Mouse (Mus musculus) myocyte (in vitro differentiated cells): ENCODE data around the gene Ddo. TPM values are rescaled to one million over a fixed set of nuclear protein-coding genes. Genes with fewer than 3 reads are reported as not detected.
A peak's percentile ranks its signal among the peaks of the same experiment; 100 is the strongest.

ENCODE experiments used
- H3K27me3 ChIP-seq: one replicate; pipeline ENCODE4 v1.6.1; 2011; ENCODE audit not compliant: control insufficient read depth, insufficient read depth, insufficient read length
- H3K36me3 ChIP-seq: one replicate; pipeline ENCODE4 v1.6.1; 2011; ENCODE audit not compliant: control insufficient read depth, insufficient read depth
- H3K4me2 ChIP-seq: one replicate; pipeline ENCODE4 v1.6.1; 2011; ENCODE audit warnings: low read depth, control low read depth
- H3K4me3 ChIP-seq: one replicate; pipeline ENCODE4 v1.5.1; 2011; ENCODE audit warnings: mild to moderate bottlenecking, control low read depth, moderate library complexity
- H3K79me2 ChIP-seq: one replicate; pipeline ENCODE4 v1.6.1; 2011; ENCODE audit not compliant: control insufficient read depth, insufficient read depth
- H3ac ChIP-seq: one replicate; pipeline ENCODE4 v1.6.1; 2011; ENCODE audit not compliant: control insufficient read depth, insufficient read length
- CEBPB ChIP-seq: IDR thresholded peaks from 2 replicates; pipeline ENCODE4 v1.6.1; 2011; ENCODE audit warnings: mild to moderate bottlenecking, moderate library complexity; ENCODE audit not compliant: poor library complexity, insufficient read depth, severe bottlenecking
- E2F4 ChIP-seq: IDR thresholded peaks from one replicate; pipeline ENCODE4 v1.6.1; 2011; ENCODE audit warnings: mild to moderate bottlenecking, control low read depth, moderate library complexity; ENCODE audit not compliant: insufficient read depth
- MAX ChIP-seq: IDR thresholded peaks from one replicate; pipeline ENCODE4 v1.6.1; 2011; ENCODE audit warnings: low read depth, mild to moderate bottlenecking, control low read depth
- MYOD1 ChIP-seq, 3 experiments: IDR thresholded peaks; one replicate each; pipeline ENCODE4 v1.6.1; 2011; ENCODE audit warnings: control low read depth in 2 of 3, low read depth in 2 of 3, mild to moderate bottlenecking in 2 of 3, moderate library complexity in 1 of 3; ENCODE audit not compliant: insufficient read length in 2 of 3, control insufficient read depth in 1 of 3
- MYOG ChIP-seq, 3 experiments: IDR thresholded peaks; one replicate each; pipeline ENCODE4 v1.6.1; 2011; ENCODE audit warnings: control low read depth in 2 of 3, low read depth in 2 of 3, mild to moderate bottlenecking in 2 of 3; ENCODE audit not compliant: insufficient read length in 2 of 3, control insufficient read depth in 1 of 3, insufficient read depth in 1 of 3
- POLR2A ChIP-seq: IDR thresholded peaks from one replicate; pipeline ENCODE4 v1.6.1; 2011; ENCODE audit warnings: low read depth, mild to moderate bottlenecking, control low read depth, moderate library complexity; ENCODE audit not compliant: insufficient read length
- POLR2AphosphoS2 ChIP-seq: IDR thresholded peaks from one replicate; pipeline ENCODE4 v1.6.1; 2011; ENCODE audit warnings: low read depth, control low read depth; ENCODE audit not compliant: insufficient read length
- REST ChIP-seq: IDR thresholded peaks from one replicate; pipeline ENCODE4 v1.6.1; 2011; ENCODE audit warnings: mild to moderate bottlenecking, control low read depth, moderate library complexity; ENCODE audit not compliant: insufficient read depth, insufficient read length
- SRF ChIP-seq: IDR thresholded peaks from one replicate; pipeline ENCODE4 v1.6.1; 2011; ENCODE audit warnings: low read depth; ENCODE audit not compliant: control insufficient read depth, insufficient read length
- TCF12 ChIP-seq: IDR thresholded peaks from one replicate; pipeline ENCODE4 v1.6.1; 2011; ENCODE audit warnings: mild to moderate bottlenecking, control low read depth; ENCODE audit not compliant: poor library complexity, insufficient read depth, severe bottlenecking
- TCF3 ChIP-seq: IDR thresholded peaks from one replicate; pipeline ENCODE4 v1.6.1; 2011; ENCODE audit warnings: low read depth, control low read depth; ENCODE audit not compliant: insufficient read length
- USF1 ChIP-seq: IDR thresholded peaks from one replicate; pipeline ENCODE4 v1.6.1; 2011; ENCODE audit warnings: low read depth, mild to moderate bottlenecking, control low read depth, moderate library complexity
- polyA plus RNA-seq: library from polyadenylated mRNA; unstranded; fragments of >200 nt; fragmentation: generic; extraction: Trizol; gene quantifications from one replicate; pipeline ENCODE4 v1.2.1, GENCODE M21; 2012; ENCODE audit warnings: missing spikeins

Gene Ddo
- polyA plus RNA-seq, 1 experiment: 0.07 TPM

DNA sequence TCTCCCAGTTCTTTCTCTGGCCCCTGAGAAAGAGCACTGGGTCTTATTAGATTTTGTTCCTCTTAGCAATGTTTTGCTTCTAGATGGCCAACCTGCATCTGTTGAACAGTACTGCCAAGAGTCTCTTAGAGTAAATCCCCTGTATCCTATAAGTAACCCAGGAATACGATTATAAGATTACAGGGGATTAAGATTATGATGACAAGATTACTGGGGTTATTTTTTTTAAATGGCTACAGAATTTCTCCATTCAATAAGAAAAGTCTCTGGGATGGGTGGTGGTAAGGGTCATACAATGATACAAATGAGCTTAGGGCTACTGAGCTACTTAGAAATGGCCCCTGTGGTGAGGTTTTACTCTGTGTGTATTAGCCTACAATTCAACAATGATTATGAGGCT, 15.5 kb downstream of the Ddo start:
- Histone ChIP-seq H3K4me2 (no peak overlapping the region), H3K36me3 (no peaks in the 10 kb centered on the region), H3ac (no peak overlapping the region), H3K4me3 (no peak overlapping the region), H3K79me2 (no peaks in the 10 kb centered on the region), H3K27me3 (no peaks in the 10 kb centered on the region)
- TF ChIP-seq REST (no peak), MAX (no peak), POLR2AphosphoS2 (no peak), USF1 (no peak), E2F4 (no peak), TCF12 (no peak), MYOD1 (IDR thresholded peaks at IDR 0.05; ENCODE audit: control insufficient read depth in 1 of 3, insufficient read length in 2 of 3, low read depth in 2 of 3) (no peak), CEBPB (no peak), SRF (no peak), TCF3 (no peak), MYOG (IDR thresholded peaks at IDR 0.05; ENCODE audit: control insufficient read depth in 1 of 3, insufficient read depth in 1 of 3, insufficient read length in 2 of 3, low read depth in 2 of 3) (no peak), POLR2A (no peak)

DNA sequence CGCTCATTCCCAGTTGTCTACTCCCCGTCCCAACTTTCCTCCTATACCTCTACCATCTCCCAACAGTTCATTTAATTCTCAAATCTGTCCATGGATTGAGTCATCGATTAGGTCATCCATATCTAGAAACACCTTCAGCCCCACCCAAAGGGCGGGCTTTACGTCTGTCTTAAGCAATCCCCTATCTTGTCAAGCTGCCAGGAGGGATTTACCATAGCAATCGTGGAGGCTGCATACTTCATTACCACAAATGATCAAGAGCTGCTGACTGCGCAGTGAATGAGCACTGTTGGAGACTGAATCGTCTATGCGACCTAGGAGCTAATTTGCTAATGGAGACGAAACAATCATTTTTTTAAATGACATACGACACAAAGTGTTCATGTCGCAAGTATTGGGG, 19.0 kb downstream of the Ddo start:
- TF ChIP-seq E2F4: no peak
- 0 out of 2 replicates have a peak, but pooled peaks have one; percentile 22 for TF ChIP-seq CEBPB
- Histone ChIP-seq H3K4me3 (no peak overlapping the region), H3ac (no peak overlapping the region), H3K27me3 (no peaks in the 10 kb centered on the region), H3K4me2 (no peak overlapping the region), H3K36me3 (no peaks in the 10 kb centered on the region), H3K79me2 (no peaks in the 10 kb centered on the region)

GRCm38 (mm10) chr10:40649634-40650033, 19.8 kb downstream of the Ddo start:
- no peaks in the 10 kb centered on the region for H3K27me3 ChIP-seq
- no peak overlapping the region for H3K4me2 ChIP-seq
- no peaks in the 10 kb centered on the region for H3K79me2 ChIP-seq
- H3K4me3 ChIP-seq: no peak overlapping the region
- no peak for TF ChIP-seq TCF12
- no peak for TF ChIP-seq TCF3
- TF ChIP-seq REST: no peak
- TF ChIP-seq SRF: no peak
- no peak for TF ChIP-seq MYOD1 (IDR thresholded peaks at IDR 0.05; ENCODE audit: control insufficient read depth in 1 of 3, insufficient read length in 2 of 3, low read depth in 2 of 3)
- no peak for TF ChIP-seq POLR2AphosphoS2
- TF ChIP-seq MYOG (IDR thresholded peaks at IDR 0.05; ENCODE audit: control insufficient read depth in 1 of 3, insufficient read depth in 1 of 3, insufficient read length in 2 of 3, low read depth in 2 of 3): no peak
- no peaks in the 10 kb centered on the region for H3K36me3 ChIP-seq
- no peak overlapping the region for H3ac ChIP-seq

- H3ac ChIP-seq: no peak overlapping the region
- H3K4me3 ChIP-seq: no peak overlapping the region
- H3K27me3 ChIP-seq: no peaks in the 10 kb centered on the region
- TF ChIP-seq POLR2A (no peak), MYOD1 (IDR thresholded peaks at IDR 0.05; ENCODE audit: control insufficient read depth in 1 of 3, insufficient read length in 2 of 3, low read depth in 2 of 3) (no peak), SRF (no peak), USF1 (no peak), TCF12 (no peak), TCF3 (no peak), MYOG (IDR thresholded peaks at IDR 0.05; ENCODE audit: control insufficient read depth in 1 of 3, insufficient read depth in 1 of 3, insufficient read length in 2 of 3, low read depth in 2 of 3) (no peak), MAX (no peak)
- H3K4me2 ChIP-seq: no peak overlapping the region
- H3K79me2 ChIP-seq: no peaks in the 10 kb centered on the region
- H3K36me3 ChIP-seq: no peaks in the 10 kb centered on the region
Measured at GRCm38 (mm10) chr10:40651676-40652075, 21.9 kb downstream of the Ddo start.

DNA sequence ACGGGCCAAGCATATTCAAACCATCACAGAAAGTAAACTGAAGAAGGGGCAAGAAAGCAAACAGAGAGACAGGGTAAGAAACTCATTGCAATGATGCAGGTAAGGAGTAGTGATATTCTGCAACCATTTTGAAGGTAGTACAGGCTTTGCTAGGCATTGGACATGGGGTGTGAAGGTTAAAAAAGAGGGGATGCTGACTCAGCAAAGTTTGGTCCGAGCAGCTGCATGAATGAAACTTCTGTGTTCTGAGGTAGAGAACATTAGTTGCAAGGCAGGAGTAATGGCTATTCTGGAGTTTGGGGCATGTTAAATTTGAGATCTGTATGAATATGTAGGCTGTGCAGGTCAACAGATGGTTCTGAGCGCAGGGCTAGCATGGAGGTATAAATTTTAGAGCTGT, 35.5 kb downstream of the Ddo start:
- no peak overlapping the region for H3ac ChIP-seq
- H3K27me3 ChIP-seq: no peaks in the 10 kb centered on the region
- H3K36me3 ChIP-seq: no peaks in the 10 kb centered on the region
- H3K4me3 ChIP-seq: no peak overlapping the region
- no peak for TF ChIP-seq REST
- no peak for TF ChIP-seq POLR2A
- TF ChIP-seq E2F4: no peak
- no peak for TF ChIP-seq TCF12
- TF ChIP-seq MAX: no peak
- TF ChIP-seq SRF: no peak
- TF ChIP-seq TCF3: no peak
- TF ChIP-seq USF1: no peak
- no peak for TF ChIP-seq MYOG (IDR thresholded peaks at IDR 0.05; ENCODE audit: control insufficient read depth in 1 of 3, insufficient read depth in 1 of 3, insufficient read length in 2 of 3, low read depth in 2 of 3)
- TF ChIP-seq CEBPB: no peak
- no peak overlapping the region for H3K4me2 ChIP-seq
- H3K79me2 ChIP-seq: no peaks in the 10 kb centered on the region
